ENCODE assay signal across 9 mouse cellular contexts in genomic region chr5:120194309-120194941, GRCm38 (mm10).
DNase-seq lines count a peak whose midpoint lies in the region; ATAC-seq and TF ChIP-seq lines count a peak whose summit lies in the region.
"Had no signal": no experiment of that assay in that cellular context is flagged by ENCODE, and none has a peak within 500 bp of the region (broad histone marks: within the 10 kb centered on the region; RNA-seq: fewer than 3 reads in every experiment).

No protein-coding gene starts in this region.

- peak overlapping the region; percentile 25; the same call in 1 of the 2 replicates for H3K9ac ChIP-seq in forebrain, postnatal 0 days
- 0 out of 2 replicates have a peak overlapping the region, but pooled peaks have one; percentile 33 for H3K9ac ChIP-seq in midbrain, embryonic 13.5 days (replicated peaks)
- H3K9ac ChIP-seq: intestine, embryonic 15.5 days had no signal

- 18% methylated on average over 16 of the region's 16 CpGs for WGBS in forebrain, postnatal 0 days
- WGBS in midbrain, embryonic 13.5 days = 60% methylated on average over 16 of the region's 16 CpGs

- peak overlapping the region; percentile 60 for H3K27ac ChIP-seq in forebrain, postnatal 0 days (ENCODE audit: low read depth, low read length)
- H3K27ac ChIP-seq in midbrain, embryonic 13.5 days = peak overlapping the region; percentile 90
- H3K27ac ChIP-seq: intestine, embryonic 15.5 days had no signal

- peak; percentile 77 for ATAC-seq in forebrain, postnatal 0 days
- ATAC-seq in midbrain, embryonic 13.5 days = peak; percentile 48
- ATAC-seq in erythroid progenitor cell, adult 5-6 weeks (replicated peaks; ENCODE audit: low FRiP score, poor library complexity, severe bottlenecking) = no peak
- ATAC-seq: intestine, embryonic 15.5 days had no signal

- H3K9me3 ChIP-seq in forebrain, postnatal 0 days (ENCODE audit: low read length) = no peaks in the 10 kb centered on the region
- H3K9me3 ChIP-seq in midbrain, embryonic 13.5 days = no peaks in the 10 kb centered on the region
- H3K9me3 ChIP-seq: intestine, embryonic 15.5 days had no signal

- peaks cover 16% of the 10 kb centered on the region for H3K4me1 ChIP-seq in forebrain, postnatal 0 days (ENCODE audit: insufficient read depth)
- peaks cover 79% of the 10 kb centered on the region for H3K4me1 ChIP-seq in midbrain, embryonic 13.5 days (replicated peaks)

- peak; percentile 38 to 44 for DNase-seq in layer of hippocampus, adult 18-20 months (ENCODE audit: low spot score in 2 of 2)
- no peak for DNase-seq in layer of hippocampus, adult 9-10 months (ENCODE audit: low spot score)
- DNase-seq in brain, adult 2 months (ENCODE audit: low read depth, low spot score) = peak; percentile 64
- DNase-seq in forebrain, postnatal 0 days = peak; percentile 68
- no peak for DNase-seq in thymus, postnatal 36 days
- DNase-seq in adrenal gland, adult 2 months = no peak

- peak overlapping the region; percentile 17; the same call in 1 of the 2 replicates for H3K4me2 ChIP-seq in forebrain, postnatal 0 days (ENCODE audit: low read depth)
- no peak overlapping the region for H3K4me2 ChIP-seq in midbrain, embryonic 13.5 days (replicated peaks)
- H3K4me2 ChIP-seq: intestine, embryonic 15.5 days had no signal

- no peaks in the 10 kb centered on the region for H3K27me3 ChIP-seq in forebrain, postnatal 0 days (ENCODE audit: insufficient read depth, low read length)
- H3K27me3 ChIP-seq in midbrain, embryonic 13.5 days = no peaks in the 10 kb centered on the region
- H3K27me3 ChIP-seq: intestine, embryonic 15.5 days had no signal

- no peak for TF ChIP-seq CTCF in forebrain, postnatal 0 days (IDR thresholded peaks at IDR 0.05; ENCODE audit: low read depth)

- H3K36me3 ChIP-seq in forebrain, postnatal 0 days (ENCODE audit: insufficient read depth) = peaks cover 2% of the 10 kb centered on the region; the same call in 1 of the 2 replicates
- peaks cover 15% of the 10 kb centered on the region for H3K36me3 ChIP-seq in midbrain, embryonic 13.5 days

- no peak overlapping the region for H3K4me3 ChIP-seq in forebrain, postnatal 0 days (ENCODE audit: low read depth, low read length)
- no peak overlapping the region for H3K4me3 ChIP-seq in midbrain, embryonic 13.5 days (replicated peaks)
- H3K4me3 ChIP-seq: intestine, embryonic 15.5 days had no signal

Comparison
In these comparisons a context has a peak if more than half of its experiments do, and no peak if none do; other contexts are left out.
1. DNase-seq: peak in layer of hippocampus, adult 18-20 months (2 of 2), brain, adult 2 months (single experiment) and forebrain, postnatal 0 days (single experiment); none in layer of hippocampus, adult 9-10 months (single experiment), thymus, postnatal 36 days (0 of 2) and adrenal gland, adult 2 months (single experiment).